Mouse (Mus musculus) hindbrain, embryonic 16.5 days (tissue): ENCODE data around the gene Pak6. TPM values are rescaled to one million over a fixed set of nuclear protein-coding genes. Genes with fewer than 3 reads are reported as not detected.

Source experiments
- ATAC-seq: fragments of 200-750 bp; cut with Nextera tagmentation; 2 replicates; pipeline ENCODE4 v1.8.0; 2017; ENCODE audit warnings: moderate TSS enrichment, moderate library complexity
- H3K27ac ChIP-seq: fragments of 300-500 bp; sonication (generic); 2 replicates; pipeline ENCODE4 v1.5.1; 2014; ENCODE audit warnings: low read depth, mild to moderate bottlenecking, control low read depth, low read length, moderate library complexity
- H3K27me3 ChIP-seq: fragments of 300-500 bp; sonication (generic); replicated peaks from 2 replicates; pipeline ENCODE4 v1.6.1; 2014; ENCODE audit warnings: low read length; ENCODE audit not compliant: control insufficient read depth, insufficient read depth
- H3K36me3 ChIP-seq: fragments of 300-500 bp; sonication (generic); 2 replicates; pipeline ENCODE4 v1.6.1; 2014; ENCODE audit warnings: mild to moderate bottlenecking, low read length, moderate library complexity, mixed read lengths; ENCODE audit not compliant: control insufficient read depth, insufficient read depth
- H3K4me1 ChIP-seq: fragments of 300-500 bp; sonication (generic); 2 replicates; pipeline ENCODE4 v1.6.1; 2014; ENCODE audit warnings: low read depth, low read length; ENCODE audit not compliant: control insufficient read depth, insufficient read depth
- H3K4me2 ChIP-seq: fragments of 300-500 bp; sonication (generic); 2 replicates; pipeline ENCODE4 v1.6.1; 2014; ENCODE audit warnings: mild to moderate bottlenecking, low read length, control low read depth, moderate library complexity
- H3K4me3 ChIP-seq: fragments of 300-500 bp; sonication (generic); 2 replicates; pipeline ENCODE4 v1.5.1; 2014; ENCODE audit warnings: mild to moderate bottlenecking, low read length, control low read depth, moderate library complexity
- H3K9ac ChIP-seq: fragments of 300-500 bp; sonication (generic); 2 replicates; pipeline ENCODE4 v1.6.1; 2014; ENCODE audit warnings: low read depth, mild to moderate bottlenecking, control low read depth, low read length, moderate library complexity
- H3K9me3 ChIP-seq: fragments of 300-500 bp; sonication (generic); 2 replicates; pipeline ENCODE4 v1.6.1; 2014; ENCODE audit warnings: mild to moderate bottlenecking, low read length, moderate library complexity; ENCODE audit not compliant: control insufficient read depth
- WGBS: fragments of 180-500 bp; shearing (Covaris S2); extraction: QIAGEN DNeasy Blood & Tissue Kit; methylation state at CpG from one replicate; pipeline ENCODE4 v1.1.7; 2014; 5-methylcytosine and 5-hydroxymethylcytosine counted together
- polyA plus RNA-seq: library from polyadenylated mRNA; unstranded; fragments of >200 nt; fragmentation: Nextera tagmentation; extraction: Ambion mirVana; gene quantifications from 2 replicates; pipeline ENCODE4 v1.2.1, GENCODE M21; 2015

Pak6 gene
- polyA plus RNA-seq, 1 experiment from 2014 or later = 45.0 TPM

GRCm38 (mm10) chr2:118673686-118674465 is 10.8 kb downstream of the Pak6 start:
- Histone ChIP-seq H3K9ac (no peak overlapping the region), H3K27me3 (peaks cover 17% of the 10 kb centered on the region), H3K9me3 (no peaks in the 10 kb centered on the region), H3K4me1 (peaks cover 10% of the 10 kb centered on the region; the same call in 1 of the 2 replicates), H3K4me3 (no peak overlapping the region), H3K36me3 (0 out of 2 replicates have a peak, but pooled peaks cover 2% of the 10 kb centered on the region), H3K27ac (no peak overlapping the region), H3K4me2 (no peak overlapping the region)
- ATAC-seq = no peak
- WGBS = 27% methylated on average over 15 of the region's 15 CpGs

- no peak overlapping the region for H3K4me3 ChIP-seq
- H3K36me3 ChIP-seq = 0 out of 2 replicates have a peak, but pooled peaks cover 2% of the 10 kb centered on the region
- WGBS = 27% methylated on average over 7 of the region's 7 CpGs
- H3K27ac ChIP-seq = no peak overlapping the region
- H3K9me3 ChIP-seq = no peaks in the 10 kb centered on the region
- H3K27me3 ChIP-seq = peaks cover 18% of the 10 kb centered on the region
- no peak overlapping the region for H3K4me2 ChIP-seq
- no peak for ATAC-seq
- peaks cover 10% of the 10 kb centered on the region; the same call in 1 of the 2 replicates for H3K4me1 ChIP-seq
- no peak overlapping the region for H3K9ac ChIP-seq
These were observed 11.4 kb downstream of the Pak6 start for GRCm38 (mm10) chr2:118674500-118674899.

GRCm38 (mm10) chr2:118676839-118677741 is 14.0 kb downstream of the Pak6 start:
- WGBS = 2% methylated on average over 89 of the region's 89 CpGs
- Histone ChIP-seq H3K9me3 (no peaks in the 10 kb centered on the region), H3K9ac (peak overlapping the region; percentile 66), H3K27me3 (peaks cover 20% of the 10 kb centered on the region), H3K36me3 (0 out of 2 replicates have a peak, but pooled peaks cover 2% of the 10 kb centered on the region), H3K4me2 (peak overlapping the region; percentile 90), H3K4me1 (peaks cover 10% of the 10 kb centered on the region; the same call in 1 of the 2 replicates), H3K27ac (no peak overlapping the region), H3K4me3 (peak overlapping the region; percentile 46)
- peak; percentile 28 for ATAC-seq

- no peak overlapping the region for H3K27ac ChIP-seq
- 0 out of 2 replicates have a peak, but pooled peaks cover 2% of the 10 kb centered on the region for H3K36me3 ChIP-seq
- H3K9ac ChIP-seq = peak overlapping the region; percentile 66; the same call in 1 of the 2 replicates
- peaks cover 19% of the 10 kb centered on the region for H3K27me3 ChIP-seq
- H3K4me2 ChIP-seq = peak overlapping the region; percentile 90
- H3K9me3 ChIP-seq = no peaks in the 10 kb centered on the region
- peak; percentile 34; the same call in 1 of the 2 replicates for ATAC-seq
- H3K4me3 ChIP-seq = peak overlapping the region; percentile 46
- WGBS = 29% methylated on average over 4 of the region's 4 CpGs
- peaks cover 10% of the 10 kb centered on the region; the same call in 1 of the 2 replicates for H3K4me1 ChIP-seq
These were observed 14.7 kb downstream of the Pak6 start for GRCm38 (mm10) chr2:118677817-118678216.

- ATAC-seq = no peak
- Histone ChIP-seq H3K36me3 (0 out of 2 replicates have a peak, but pooled peaks cover 2% of the 10 kb centered on the region), H3K27me3 (peaks cover 17% of the 10 kb centered on the region), H3K4me2 (no peak overlapping the region), H3K4me1 (peaks cover 10% of the 10 kb centered on the region; the same call in 1 of the 2 replicates), H3K9me3 (no peaks in the 10 kb centered on the region), H3K27ac (no peak overlapping the region), H3K9ac (no peak overlapping the region), H3K4me3 (no peak overlapping the region)
- 73% methylated on average over 3 of the region's 3 CpGs for WGBS
These were observed 16.5 kb downstream of the Pak6 start for GRCm38 (mm10) chr2:118679577-118679976.

- Histone ChIP-seq H3K36me3 (0 out of 2 replicates have a peak, but pooled peaks cover 2% of the 10 kb centered on the region), H3K4me3 (no peak overlapping the region), H3K4me1 (peaks cover 10% of the 10 kb centered on the region; the same call in 1 of the 2 replicates), H3K9ac (no peak overlapping the region), H3K4me2 (no peak overlapping the region), H3K9me3 (no peaks in the 10 kb centered on the region), H3K27me3 (peaks cover 10% of the 10 kb centered on the region), H3K27ac (no peak overlapping the region)
- WGBS = 95% methylated on average over 6 of the region's 6 CpGs
- ATAC-seq = no peak
These were observed 17.8 kb downstream of the Pak6 start for GRCm38 (mm10) chr2:118680926-118681325.

- 50% methylated on average over 8 of the region's 8 CpGs for WGBS
- no peak overlapping the region for H3K27ac ChIP-seq
- no peaks in the 10 kb centered on the region for H3K9me3 ChIP-seq
- H3K4me3 ChIP-seq = no peak overlapping the region
- no peak overlapping the region for H3K4me2 ChIP-seq
- H3K36me3 ChIP-seq = 0 out of 2 replicates have a peak, but pooled peaks cover 2% of the 10 kb centered on the region
- peaks cover 6% of the 10 kb centered on the region for H3K27me3 ChIP-seq
- no peak overlapping the region for H3K9ac ChIP-seq
- no peaks in the 10 kb centered on the region for H3K4me1 ChIP-seq
- 0 out of 2 replicates have a peak, but pooled peaks have one; percentile 48 for ATAC-seq
These were observed 19.6 kb downstream of the Pak6 start for GRCm38 (mm10) chr2:118682544-118683260.

- Histone ChIP-seq H3K9ac (no peak overlapping the region), H3K27me3 (no peaks in the 10 kb centered on the region), H3K9me3 (no peaks in the 10 kb centered on the region), H3K4me1 (no peaks in the 10 kb centered on the region), H3K27ac (no peak overlapping the region), H3K4me2 (no peak overlapping the region), H3K4me3 (no peak overlapping the region), H3K36me3 (peaks cover 3% of the 10 kb centered on the region)
- ATAC-seq = no peak
- 87% methylated on average over 4 of the region's 4 CpGs for WGBS
These were observed 22.0 kb downstream of the Pak6 start for GRCm38 (mm10) chr2:118685088-118685487.
